Mouse (Mus musculus): Measurements from ENCODE around the gene Kcnn1.

Kcnn1 gene

DNA sequence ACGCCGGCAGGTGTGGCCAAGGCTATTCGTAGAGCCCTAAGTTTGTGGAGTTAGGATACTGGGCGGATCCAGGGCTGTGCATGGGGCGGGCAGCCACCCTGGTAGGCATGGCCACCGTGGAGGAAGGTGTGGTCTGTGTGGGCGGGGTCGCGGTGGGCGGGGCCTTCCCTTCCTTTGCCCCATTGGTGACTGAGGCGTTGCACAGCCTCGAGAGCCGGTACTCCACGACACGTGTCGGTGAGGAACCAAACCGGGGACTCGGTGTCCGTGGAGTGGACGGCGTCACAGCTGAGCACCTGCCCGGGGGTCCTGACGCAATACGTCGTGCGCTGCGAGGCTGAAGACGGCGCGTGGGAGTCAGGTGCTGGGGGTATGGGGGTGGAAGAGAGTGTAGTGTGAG is 46.4 kb downstream of the Kcnn1 start:
- DNase-seq (ENCODE audit: low read depth, low spot score): no peak

DNA sequence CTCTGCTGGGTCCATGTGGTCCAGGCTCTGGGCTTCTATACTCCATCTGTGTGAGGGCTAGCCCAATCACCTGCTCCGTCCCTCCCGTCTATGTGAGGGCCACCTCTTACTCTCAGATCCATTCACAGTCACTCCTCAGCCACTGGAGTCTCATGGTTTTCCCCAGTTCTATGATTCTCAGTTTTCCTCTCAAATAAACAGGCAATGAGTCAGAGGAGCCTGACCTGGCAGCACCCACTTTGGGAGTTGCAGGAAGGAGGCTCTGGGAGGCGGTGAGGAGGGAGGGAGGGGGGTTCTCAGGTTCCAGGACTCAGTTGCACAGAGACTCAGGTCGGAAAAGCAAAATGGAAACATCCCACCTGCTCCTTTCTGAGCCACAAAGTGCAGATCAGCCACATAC is 50.2 kb downstream of the Kcnn1 start:
- DNase-seq (ENCODE audit: low read depth, low spot score): peak; percentile 28

DNA sequence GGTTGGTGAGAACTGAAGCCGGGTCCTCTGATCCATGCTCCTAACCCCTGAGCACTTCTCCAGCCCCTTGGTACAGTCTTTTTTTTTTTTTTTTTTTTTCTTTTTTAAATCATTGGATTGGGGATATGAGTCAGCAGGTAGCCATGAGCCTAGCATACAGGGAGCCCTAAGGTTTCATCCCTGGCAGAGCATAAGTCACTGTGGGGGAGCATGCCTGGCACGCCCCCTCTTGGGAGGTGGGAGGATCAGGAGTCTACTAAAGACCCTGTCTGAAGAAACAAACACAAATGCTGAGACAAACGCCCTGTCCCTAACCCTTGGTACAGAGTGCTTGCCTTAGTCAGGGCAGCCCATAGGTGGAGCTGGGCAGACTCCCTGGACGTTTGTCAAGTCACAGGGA is 51.0 kb downstream of the Kcnn1 start:
- no peak for DNase-seq (ENCODE audit: low read depth, low spot score)

DNA sequence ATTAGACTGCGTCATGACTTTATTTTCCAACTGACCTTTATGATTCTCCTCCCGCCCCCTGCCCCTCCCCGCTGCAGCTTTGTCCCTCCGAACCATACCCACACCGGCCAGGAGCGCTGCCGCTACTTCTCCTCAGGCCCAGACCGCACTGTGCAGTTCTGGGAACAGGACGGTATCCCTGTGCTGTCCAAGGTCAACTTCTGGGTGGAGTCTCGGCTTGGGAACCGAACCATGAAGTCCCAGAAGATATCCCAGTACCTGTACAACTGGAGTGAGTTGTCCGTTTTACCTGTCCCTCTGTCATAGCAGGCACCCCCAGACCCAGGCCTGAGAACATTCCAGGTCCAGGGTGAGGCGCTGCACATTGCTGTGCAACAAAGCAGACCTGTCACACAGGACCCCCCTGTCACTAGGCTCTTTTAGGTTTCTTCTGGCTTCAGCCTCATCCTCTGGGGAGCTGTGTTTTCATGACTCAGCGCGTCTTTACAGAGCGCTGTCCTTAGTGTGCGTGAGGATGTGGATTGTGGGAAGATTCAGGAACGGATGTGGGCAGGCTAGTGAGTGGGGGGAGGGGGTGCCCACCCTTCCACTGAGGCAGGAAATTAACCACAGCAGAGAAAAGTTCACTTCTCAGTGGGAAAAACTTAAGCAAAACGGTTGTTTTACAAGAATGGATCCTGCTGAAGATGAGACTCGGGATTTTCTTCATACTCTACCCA is 51.9 kb downstream of the Kcnn1 start:
- DNase-seq (ENCODE audit: low read depth, low spot score): no peak

DNA sequence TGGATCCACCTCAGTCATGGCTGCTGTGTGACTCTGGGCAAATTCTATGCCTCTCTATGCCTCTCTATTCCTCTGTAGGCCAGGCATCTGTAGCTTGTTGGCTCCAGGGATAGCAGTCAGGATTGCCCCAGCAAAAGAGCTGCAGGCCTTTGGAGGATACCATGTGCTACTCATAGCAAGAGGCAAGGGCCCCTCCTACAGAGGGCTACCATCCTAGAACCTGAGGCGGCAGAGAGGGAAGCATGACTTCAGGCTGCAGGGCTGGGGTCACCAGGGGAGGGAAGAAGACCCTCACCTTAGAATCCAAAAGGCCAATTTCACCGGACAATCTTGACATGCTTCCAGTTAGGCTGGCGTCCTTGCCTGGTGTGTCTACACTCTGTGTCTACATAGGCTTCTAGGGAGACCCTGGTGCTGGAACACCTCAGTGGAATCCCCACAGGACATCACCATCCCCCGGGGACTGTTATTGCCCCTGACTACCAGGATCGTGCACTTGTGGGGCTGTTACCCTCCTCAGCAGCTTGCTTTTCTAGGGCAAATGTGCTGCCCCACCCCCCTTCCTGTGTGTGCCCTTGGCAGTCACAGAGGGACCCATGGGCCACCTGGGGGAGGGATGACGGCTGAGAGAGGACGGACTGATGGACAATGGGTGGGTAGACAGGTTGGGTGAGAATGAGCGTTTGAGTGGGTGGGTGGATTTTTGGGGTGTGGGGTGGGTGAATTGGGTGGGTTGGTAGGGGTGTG is 53.9 kb downstream of the Kcnn1 start:
- no peak for DNase-seq (ENCODE audit: low read depth, low spot score)

DNA sequence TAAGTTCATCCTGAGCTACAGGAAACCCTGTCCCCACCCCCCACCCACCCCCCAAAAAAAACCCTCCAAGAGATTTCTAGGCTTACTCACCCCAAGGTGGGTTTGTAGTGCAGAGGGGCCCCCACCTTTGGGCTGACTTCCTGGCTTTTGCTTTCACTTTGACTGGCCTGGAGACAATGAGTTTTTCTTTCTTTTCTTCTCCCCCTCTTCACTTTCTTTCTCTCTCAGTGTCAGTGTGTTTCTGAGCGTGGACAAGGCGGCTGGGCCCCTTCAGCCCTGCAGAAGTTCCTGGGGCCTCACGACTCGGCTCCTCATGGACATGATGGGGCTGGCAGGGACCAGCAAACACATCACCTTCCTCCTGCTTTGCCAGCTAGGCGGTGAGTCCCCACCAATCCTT is 54.8 kb downstream of the Kcnn1 start, which contains the start of gene Il12rb1:
Il12rb1 (plus strand) TSS at position 211 of the 400 bp plus-strand sequence.
- DNase-seq (ENCODE audit: low read depth, low spot score): no peak

DNA sequence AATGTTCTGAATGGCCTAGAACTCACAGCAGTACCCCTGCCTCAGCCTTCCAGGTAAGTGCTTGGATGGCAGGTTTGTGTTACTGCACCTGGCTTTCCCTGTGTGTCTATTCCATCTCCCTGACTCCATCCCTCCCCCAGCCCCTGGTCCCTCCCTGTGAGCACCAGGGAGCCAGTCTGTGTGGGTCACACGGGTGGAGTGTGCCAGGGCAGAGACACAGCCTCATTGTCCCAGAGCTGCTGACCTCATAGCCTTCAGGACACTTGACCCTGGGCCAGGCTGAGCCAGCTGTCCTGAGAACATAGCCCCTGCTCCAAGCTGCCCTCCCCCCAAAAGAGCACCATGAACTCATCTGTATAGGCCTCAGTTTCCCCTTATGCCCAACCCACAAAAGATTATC is 55.8 kb downstream of the Kcnn1 start:
- peak; percentile 91 for DNase-seq (ENCODE audit: low read depth, low spot score)

DNA sequence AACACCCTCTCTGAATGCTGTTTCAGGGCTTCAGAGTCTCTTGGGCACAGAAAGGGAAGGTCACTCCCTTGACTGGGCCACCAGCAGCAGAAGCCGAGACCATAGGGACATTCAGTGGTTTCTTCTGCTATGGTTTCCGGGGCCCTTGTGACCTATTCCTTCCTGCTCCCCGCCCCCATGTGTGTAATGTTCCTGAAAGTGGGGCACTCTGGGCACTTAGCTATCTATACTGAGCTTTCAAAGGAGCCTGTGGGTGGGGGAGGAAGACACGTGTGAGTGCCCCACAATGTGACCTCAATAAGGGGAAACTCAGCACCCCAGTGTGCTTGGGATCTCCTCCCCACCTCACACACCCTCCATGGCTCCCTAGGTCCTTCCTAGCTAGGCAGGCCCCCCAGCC is 56.5 kb downstream of the Kcnn1 start:
- DNase-seq (ENCODE audit: low read depth, low spot score): no peak

DNA sequence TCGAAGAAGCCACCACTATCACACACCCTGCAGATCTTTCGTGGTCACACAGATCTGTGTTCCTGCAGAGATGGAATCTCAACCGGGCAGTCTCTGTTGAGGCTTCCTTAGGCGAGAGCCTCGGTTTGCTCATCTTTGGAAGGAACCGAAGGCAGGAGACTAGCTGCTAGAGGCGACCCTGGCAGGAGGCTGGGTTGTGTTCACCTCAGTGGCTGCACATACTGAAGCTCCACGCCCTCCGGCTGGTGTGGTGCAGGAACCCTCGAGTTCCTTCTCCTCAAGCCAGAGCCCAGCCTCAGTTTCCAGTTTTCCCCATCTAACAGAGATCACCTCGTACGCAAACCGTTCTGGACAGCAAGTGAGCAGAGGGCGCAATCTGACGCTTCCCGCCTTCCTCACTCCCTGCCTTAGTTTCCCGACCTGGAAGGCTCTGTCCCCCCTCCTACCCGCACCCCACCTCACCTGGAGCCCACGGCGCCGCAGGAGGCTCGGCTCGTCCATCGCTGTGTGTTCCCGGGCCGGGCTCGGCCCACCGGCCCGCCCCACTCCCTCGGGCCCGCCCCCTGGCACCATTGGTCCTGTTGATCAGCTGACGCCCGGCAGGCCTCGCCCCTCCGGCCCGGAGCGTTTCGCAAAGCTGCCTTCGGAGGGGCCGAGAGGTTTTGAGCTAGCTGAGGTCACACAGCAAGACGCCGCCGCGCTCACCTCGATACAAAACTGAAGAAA is 58.4 kb downstream of the Kcnn1 start, which contains the start of gene Mast3:
Mast3 (minus strand) TSS at position 574 of the 726 bp plus-strand sequence.
- DNase-seq (ENCODE audit: low read depth, low spot score): peak; percentile 91

DNA sequence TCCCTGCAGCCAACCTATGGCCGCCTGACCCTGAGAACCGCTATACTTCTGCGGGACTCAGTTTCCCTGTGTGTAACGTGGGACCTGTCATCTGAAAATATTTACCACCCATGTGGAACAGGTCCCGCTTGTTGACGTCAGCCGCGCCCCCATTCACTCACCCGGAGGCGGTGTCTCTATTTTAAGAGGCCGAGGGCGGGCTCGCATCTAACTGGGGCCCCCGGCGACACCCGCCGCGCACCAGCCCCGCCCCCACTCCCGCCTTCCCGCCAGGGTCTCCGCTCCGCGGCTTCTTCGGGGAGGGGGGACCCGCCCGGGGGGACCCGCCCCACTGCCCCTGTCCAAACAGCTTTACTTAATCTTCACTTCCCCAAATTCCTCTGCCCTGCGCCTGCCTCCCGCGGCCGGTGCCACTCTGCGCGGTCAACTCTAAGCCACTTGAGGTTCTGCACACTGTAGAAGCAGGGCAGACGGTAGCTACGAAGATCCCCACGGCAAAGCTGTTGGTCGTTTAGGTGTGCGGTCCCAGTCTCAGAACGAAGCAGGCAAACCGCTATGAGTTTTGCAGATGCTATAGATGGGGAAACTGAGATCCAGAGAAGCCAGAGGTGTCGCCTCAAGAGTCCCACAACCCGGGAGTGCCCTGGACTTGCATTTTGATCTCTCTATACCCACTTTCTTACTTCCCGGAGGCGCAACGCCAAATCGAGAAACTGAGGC is 59.1 kb downstream of the Kcnn1 start:
- peak; percentile 68 for DNase-seq (ENCODE audit: low read depth, low spot score)

DNA sequence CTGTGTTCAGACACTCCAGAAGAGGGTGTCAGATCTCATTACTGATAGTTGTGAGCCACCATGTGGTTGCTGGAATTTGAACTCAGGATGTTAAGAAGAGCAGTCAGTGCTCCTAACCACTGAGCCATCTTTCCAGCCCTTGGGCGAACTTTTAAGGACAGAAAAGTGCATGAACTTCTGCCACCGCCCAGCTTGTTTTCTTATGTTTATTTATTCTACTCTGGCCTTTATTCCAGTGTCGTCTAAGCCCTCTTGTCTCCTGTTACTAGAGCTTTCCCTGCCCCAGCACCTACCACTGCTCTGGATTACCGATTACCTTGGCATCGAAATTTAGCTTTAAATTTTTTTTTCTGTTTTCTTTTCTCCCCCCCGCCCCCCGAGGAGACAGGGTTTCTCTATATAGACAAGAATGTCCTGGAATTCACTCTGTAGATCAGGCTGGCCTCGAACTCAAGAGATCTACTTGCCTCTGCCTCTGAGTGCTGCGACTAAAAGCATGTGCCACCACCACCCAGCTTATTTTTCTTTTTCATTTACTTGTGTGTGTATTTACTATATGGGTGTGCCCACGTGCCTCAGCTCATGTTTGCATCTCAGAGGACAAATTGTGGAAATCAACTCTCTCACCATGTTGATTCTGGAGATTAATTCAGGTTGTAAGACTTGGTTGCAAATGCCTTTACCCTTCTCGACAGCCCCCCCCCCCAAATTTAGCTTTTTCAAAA is 60.1 kb downstream of the Kcnn1 start:
- no peak for DNase-seq (ENCODE audit: low read depth, low spot score)

DNA sequence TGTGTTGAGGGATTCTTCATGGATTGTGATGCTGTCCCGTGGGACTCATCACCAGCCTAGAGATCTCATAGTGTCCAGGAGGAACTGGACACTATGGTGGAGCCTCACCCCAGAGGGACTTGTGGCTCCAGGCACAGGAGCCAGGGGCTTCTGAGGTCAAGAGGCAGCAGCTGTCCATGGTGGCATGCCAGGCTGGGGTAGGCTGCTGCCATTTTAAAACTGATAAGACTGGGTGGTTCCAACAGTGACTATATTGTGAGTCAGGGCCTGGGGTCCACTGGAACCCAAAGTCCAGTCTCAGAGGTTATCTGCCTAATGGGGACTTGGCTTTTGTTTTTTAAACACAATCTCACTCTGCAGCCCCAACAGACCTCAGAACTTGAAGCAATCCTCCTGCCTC is 61.2 kb downstream of the Kcnn1 start:
- no peak for DNase-seq (ENCODE audit: low read depth, low spot score)

DNA sequence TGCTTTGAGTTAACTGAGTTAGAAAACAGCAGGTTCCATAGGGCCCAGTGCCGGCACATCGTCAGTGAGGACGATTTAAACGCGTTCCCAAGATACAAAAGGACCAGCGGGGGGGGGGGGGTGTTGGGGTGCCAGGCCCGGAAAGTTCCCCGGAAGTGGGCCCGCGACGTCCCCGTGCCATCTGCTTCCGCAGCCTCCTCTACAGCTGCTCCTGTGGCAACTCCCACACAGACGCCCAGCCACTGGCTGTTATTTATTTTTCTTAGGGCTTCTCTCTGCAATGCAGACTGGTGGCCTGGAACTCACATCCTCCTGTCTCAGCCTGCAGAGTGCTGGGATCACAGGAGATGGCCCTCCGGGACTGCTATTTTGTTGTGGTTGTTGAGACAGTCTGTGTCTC is 61.9 kb downstream of the Kcnn1 start:
- peak; percentile 85 for DNase-seq (ENCODE audit: low read depth, low spot score)

DNA sequence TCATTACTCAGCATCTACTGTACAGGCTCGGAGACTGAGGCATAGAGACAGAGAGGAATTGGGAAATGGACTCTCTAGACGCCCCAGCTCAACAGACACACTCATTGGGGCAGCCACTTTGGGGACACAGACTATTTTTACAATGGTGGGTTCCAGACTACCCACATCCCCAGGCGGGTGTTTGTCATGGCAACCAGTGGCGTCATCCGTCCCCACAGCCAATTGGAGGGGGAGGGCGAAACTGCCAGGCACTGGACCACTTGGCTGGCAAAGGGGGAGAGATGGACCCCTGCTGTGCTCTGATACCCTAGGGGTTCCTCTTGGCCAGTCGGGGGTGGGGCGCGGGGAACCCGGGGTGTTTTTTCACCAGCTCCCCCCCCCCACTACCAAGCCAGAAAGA is 62.4 kb downstream of the Kcnn1 start:
- peak; percentile 73 for DNase-seq (ENCODE audit: low read depth, low spot score)

DNA sequence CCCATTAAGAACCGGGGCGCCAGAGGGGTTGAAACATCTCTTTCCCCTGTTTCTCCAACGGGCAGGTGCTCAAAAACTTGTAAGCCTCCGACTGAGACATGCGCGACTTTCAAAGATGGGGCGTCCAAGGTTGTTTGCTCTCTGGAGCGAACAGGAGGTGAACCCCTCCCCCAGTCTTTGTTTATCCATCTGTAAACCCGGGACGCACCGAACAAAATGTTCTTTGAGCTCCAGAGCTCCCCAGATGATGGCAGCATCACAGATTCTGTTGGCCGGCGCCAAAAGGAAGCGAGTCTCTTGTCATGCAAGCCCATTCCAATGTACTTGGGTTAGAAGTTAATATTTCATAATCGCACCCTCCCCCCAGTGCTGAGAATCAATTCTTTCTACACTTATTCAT is 64.8 kb downstream of the Kcnn1 start:
- peak; percentile 90 for DNase-seq (ENCODE audit: low read depth, low spot score)

DNA sequence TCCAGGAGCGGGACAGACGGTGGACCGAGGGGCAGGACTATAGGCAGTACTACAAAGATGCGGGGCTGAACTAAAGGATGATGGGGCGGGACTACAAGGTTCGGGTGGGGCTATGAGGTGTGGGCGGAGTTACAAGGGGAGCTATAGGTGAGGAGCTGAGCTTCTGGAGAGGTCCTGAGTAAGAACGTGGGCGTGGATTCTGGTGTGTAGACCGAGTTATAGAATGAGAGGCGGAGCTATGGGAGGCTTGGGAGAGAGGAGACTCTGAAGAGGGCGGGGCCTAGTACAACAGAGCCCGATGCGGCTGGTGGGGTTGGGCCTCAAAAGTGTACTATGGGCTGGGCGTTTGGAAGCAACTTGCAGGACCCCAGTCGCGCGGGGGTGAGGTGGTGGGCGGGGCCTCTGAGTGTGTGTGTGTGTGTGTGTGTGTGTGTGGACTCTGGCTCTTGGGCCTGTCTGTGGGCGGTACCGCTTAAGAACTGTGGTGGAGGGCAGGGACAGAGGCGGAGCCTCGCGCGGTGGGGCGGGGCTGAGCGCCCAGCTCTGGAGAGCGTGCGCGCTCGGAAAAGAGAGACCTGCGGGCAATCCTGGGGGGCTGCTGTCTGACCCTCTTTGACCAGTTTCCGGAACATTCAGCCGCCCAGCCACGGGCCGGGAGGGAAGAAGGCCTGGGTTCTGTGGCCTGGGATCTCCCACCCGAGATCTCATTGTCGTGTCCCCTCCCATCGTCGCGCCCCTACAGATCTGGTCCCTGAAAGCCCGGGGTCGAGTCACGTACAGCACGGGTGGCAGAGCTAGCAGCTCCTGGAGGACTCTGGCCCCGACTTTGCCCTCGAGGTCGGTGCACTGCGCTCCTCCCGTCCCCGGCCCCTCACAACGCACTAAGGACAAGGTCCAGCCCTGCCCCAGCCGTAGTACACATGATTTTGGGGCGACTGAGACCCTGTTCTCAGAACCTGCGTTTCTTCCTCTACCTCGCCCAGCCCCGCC is 65.7 kb downstream of the Kcnn1 start:
- DNase-seq (ENCODE audit: low read depth, low spot score): peak; percentile 97

DNA sequence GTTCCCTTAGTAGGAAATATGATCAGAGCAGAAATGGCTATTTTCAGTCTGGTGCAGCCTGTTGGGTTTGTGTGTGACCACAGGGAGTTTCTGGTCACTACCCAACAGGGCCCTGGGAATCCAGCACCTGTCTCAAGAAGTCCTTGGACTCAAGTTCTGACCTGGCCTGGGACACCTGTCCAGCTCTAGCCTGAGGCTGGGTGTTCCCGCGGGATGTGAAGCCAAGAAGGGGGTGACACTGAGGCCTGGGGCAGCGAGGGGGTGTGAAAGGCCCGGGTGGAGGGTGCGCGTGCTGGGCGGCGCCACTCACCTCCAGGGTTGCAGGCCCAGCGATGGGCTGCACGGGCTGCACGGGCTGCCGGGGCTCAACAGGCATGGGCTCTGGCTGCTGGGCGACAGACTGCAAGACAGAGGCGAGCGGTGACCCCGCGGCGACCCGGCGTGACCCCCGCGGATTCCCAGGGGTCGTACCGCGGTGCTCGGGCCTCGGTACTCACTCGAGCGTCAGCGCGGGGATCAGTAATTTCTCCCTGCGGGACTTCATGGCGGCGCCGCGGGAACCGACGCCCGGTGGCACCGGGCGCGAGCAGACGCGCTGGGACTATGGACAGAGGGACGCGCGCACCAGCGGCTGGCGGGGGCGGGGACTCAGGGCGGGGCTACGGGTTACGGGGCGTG is 66.5 kb downstream of the Kcnn1 start:
- DNase-seq (ENCODE audit: low read depth, low spot score): no peak

DNA sequence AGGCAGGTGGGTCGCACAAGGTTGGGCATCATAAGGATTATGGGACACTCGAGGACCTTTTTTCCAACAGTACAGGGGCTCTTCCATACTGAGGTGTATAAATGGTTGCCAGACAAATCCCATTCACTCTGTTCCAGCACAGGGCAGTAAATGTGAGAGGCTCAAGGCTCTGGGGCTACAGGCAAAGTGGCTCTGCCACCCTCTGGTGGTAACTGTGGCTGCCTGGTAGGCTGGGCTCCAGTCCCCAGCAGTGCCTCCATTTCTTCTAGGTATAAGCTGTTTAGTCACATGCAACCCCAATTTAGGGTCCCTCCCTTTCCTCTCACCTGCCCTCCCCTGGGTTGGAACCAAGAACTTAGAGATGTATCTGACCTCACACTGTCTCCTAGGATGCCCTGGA is 67.7 kb downstream of the Kcnn1 start:
- DNase-seq (ENCODE audit: low read depth, low spot score): no peak

DNA sequence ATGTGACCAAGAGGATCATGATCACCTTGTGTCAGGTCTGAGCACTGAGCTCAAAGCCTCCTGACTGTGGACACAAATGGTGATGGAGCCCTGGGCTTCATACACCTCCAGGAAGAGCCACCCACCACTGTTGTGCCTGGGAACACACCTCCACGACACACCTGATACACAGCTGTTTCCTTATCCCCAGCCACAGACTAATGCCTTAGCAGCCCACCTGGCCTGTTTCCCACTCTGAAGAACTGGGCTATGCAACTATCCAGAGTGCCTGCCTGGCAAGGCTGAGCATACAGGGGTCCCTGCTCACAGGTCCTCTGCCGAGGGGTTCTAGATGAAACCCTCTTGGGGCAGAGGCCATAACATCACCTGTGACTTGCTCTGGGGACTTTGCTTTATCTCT is 68.8 kb downstream of the Kcnn1 start:
- DNase-seq (ENCODE audit: low read depth, low spot score): no peak
